Mouse (Mus musculus) cerebellum, adult 2 months (tissue): ENCODE results near the gene Lmnb2. TPM values are rescaled to one million over a fixed set of nuclear protein-coding genes. Genes with fewer than 3 reads are reported as not detected.

Experiments used
- DNase-seq, 2 experiments: peaks; one replicate each; pipeline ENCODE4 v3.0.0; 2021
- H3K27ac ChIP-seq: fragments of 200-500 bp; 2 replicates; pipeline ENCODE4 v1.5.1; 2012; ENCODE audit warnings: low read length, control low read depth, inconsistent platforms; ENCODE audit not compliant: insufficient read depth
- H3K27me3 ChIP-seq: fragments of 200-500 bp; 2 replicates; pipeline ENCODE4 v1.6.1; 2012; ENCODE audit warnings: inconsistent platforms, mild to moderate bottlenecking, low read length, moderate library complexity; ENCODE audit not compliant: control insufficient read depth, insufficient read depth
- H3K4me1 ChIP-seq: fragments of 200-500 bp; 2 replicates; pipeline ENCODE4 v1.6.1; 2011; ENCODE audit warnings: low read length; ENCODE audit not compliant: control insufficient read depth, insufficient read depth
- H3K4me3 ChIP-seq: fragments of 200-500 bp; replicated peaks from 2 replicates; pipeline ENCODE3; 2011; ENCODE audit warnings: mild to moderate bottlenecking, low read depth, low read length, control low read depth; ENCODE audit not compliant: insufficient read depth
- CTCF ChIP-seq: fragments of 200-500 bp; IDR thresholded peaks from 2 replicates; pipeline ENCODE4 v1.5.1; 2011; ENCODE audit warnings: low read depth, mild to moderate bottlenecking, control low read depth, low read length, moderate library complexity, borderline replicate concordance; ENCODE audit not compliant: insufficient read depth
- POLR2A ChIP-seq: fragments of 200-500 bp; IDR thresholded peaks from 2 replicates; pipeline ENCODE4 v1.6.1; 2011; ENCODE audit warnings: low read length, control low read depth, borderline replicate concordance; ENCODE audit not compliant: insufficient read depth
- WGBS: fragments of 180-500 bp; shearing (Covaris S2); methylation state at CpG from one replicate; pipeline ENCODE4 v1.1.7; 2018; 5-methylcytosine and 5-hydroxymethylcytosine counted together
- polyA plus RNA-seq: library from polyadenylated mRNA; depleted of rRNA; stranded (reverse); fragments of >200 nt; gene quantifications from 2 replicates; pipeline ENCODE4 v1.2.3, GENCODE M21; 2012

Gene Lmnb2
- polyA plus RNA-seq, 1 experiment = 39.0 TPM

GRCm38 (mm10) chr10:80936810-80937164 lies 18.7 kb upstream of the Lmnb2 start:
- Histone ChIP-seq H3K27me3 (no peaks in the 10 kb centered on the region), H3K4me3 (no peak overlapping the region)
- no peak for DNase-seq

GRCm38 (mm10) chr10:80936135-80936809 lies 18.2 kb upstream of the Lmnb2 start:
- Histone ChIP-seq H3K27me3 (no peaks in the 10 kb centered on the region), H3K4me1 (peaks cover 50% of the 10 kb centered on the region), H3K27ac (no peak overlapping the region), H3K4me3 (no peak overlapping the region)
- no peak for TF ChIP-seq CTCF
- no peak for TF ChIP-seq POLR2A
- 6% methylated on average over 37 of the region's 37 CpGs for WGBS
- peak; percentile 70 to 71 for DNase-seq

More at GRCm38 (mm10) chr10:80936810-80937164, 18.7 kb upstream of the Lmnb2 start:
- peaks cover 48% of the 10 kb centered on the region for H3K4me1 ChIP-seq
- H3K27ac ChIP-seq = no peak overlapping the region
- WGBS = 24% methylated on average over 6 of the region's 6 CpGs
- TF ChIP-seq CTCF (no peak), POLR2A (no peak)

GRCm38 (mm10) chr10:80935698-80936097 lies 17.7 kb upstream of the Lmnb2 start:
- no peak for TF ChIP-seq POLR2A
- TF ChIP-seq CTCF = no peak
- H3K4me3 ChIP-seq = no peak overlapping the region
- 17% methylated on average over 17 of the region's 17 CpGs for WGBS

GRCm38 (mm10) chr10:80935241-80935640 lies 17.2 kb upstream of the Lmnb2 start:
- no peak overlapping the region for H3K4me3 ChIP-seq
- H3K27me3 ChIP-seq = no peaks in the 10 kb centered on the region
- 67% methylated on average over 3 of the region's 3 CpGs for WGBS
- peaks cover 43% of the 10 kb centered on the region for H3K4me1 ChIP-seq
- no peak overlapping the region for H3K27ac ChIP-seq
- TF ChIP-seq CTCF = no peak
- DNase-seq = no peak

More at GRCm38 (mm10) chr10:80935698-80936097, 17.7 kb upstream of the Lmnb2 start:
- H3K4me1 ChIP-seq = peaks cover 47% of the 10 kb centered on the region
- no peak for DNase-seq
- no peaks in the 10 kb centered on the region for H3K27me3 ChIP-seq
- no peak overlapping the region for H3K27ac ChIP-seq

- no peak for DNase-seq
- no peaks in the 10 kb centered on the region for H3K27me3 ChIP-seq
- no peak overlapping the region for H3K4me3 ChIP-seq
- no peak overlapping the region for H3K27ac ChIP-seq
- TF ChIP-seq CTCF (no peak), POLR2A (no peak)
- H3K4me1 ChIP-seq = peaks cover 37% of the 10 kb centered on the region
- WGBS = 66% methylated on average over 14 of the region's 14 CpGs
Observed at GRCm38 (mm10) chr10:80934136-80934985, 16.3 kb upstream of the Lmnb2 start.

- no peak overlapping the region for H3K27ac ChIP-seq
- TF ChIP-seq POLR2A (no peak), CTCF (no peak)
- no peaks in the 10 kb centered on the region for H3K27me3 ChIP-seq
- H3K4me3 ChIP-seq = no peak overlapping the region
- WGBS = 7% methylated on average over 21 of the region's 21 CpGs
- DNase-seq = no peak
- H3K4me1 ChIP-seq = peaks cover 30% of the 10 kb centered on the region
Observed at GRCm38 (mm10) chr10:80933421-80933979, 15.5 kb upstream of the Lmnb2 start.

- 21% methylated on average over 17 of the region's 17 CpGs for WGBS
- no peak for TF ChIP-seq CTCF
- no peak for TF ChIP-seq POLR2A
- H3K4me3 ChIP-seq = no peak overlapping the region
- peaks cover 28% of the 10 kb centered on the region for H3K4me1 ChIP-seq
- no peaks in the 10 kb centered on the region for H3K27me3 ChIP-seq
- no peak overlapping the region for H3K27ac ChIP-seq
- DNase-seq = no peak
Observed at GRCm38 (mm10) chr10:80932700-80933420, 14.8 kb upstream of the Lmnb2 start.

- DNase-seq = no peak
- 32% methylated on average over 20 of the region's 20 CpGs for WGBS
- Histone ChIP-seq H3K27me3 (no peaks in the 10 kb centered on the region), H3K27ac (no peak overlapping the region), H3K4me1 (peaks cover 27% of the 10 kb centered on the region), H3K4me3 (no peak overlapping the region)
- TF ChIP-seq CTCF (no peak), POLR2A (no peak)
Observed at GRCm38 (mm10) chr10:80932206-80932605, 14.2 kb upstream of the Lmnb2 start.
